Mouse (Mus musculus) thymus, postnatal 0 days (tissue): ENCODE results near the gene Cwc22. TPM values are rescaled to one million over a fixed set of nuclear protein-coding genes. Genes with fewer than 3 reads are reported as not detected.

Experiments
- DNase-seq: peaks from one replicate; pipeline ENCODE4 v3.0.0-alpha.2; 2015; ENCODE audit warnings: low spot score
- polyA plus RNA-seq: library from polyadenylated mRNA; unstranded; fragments of >200 nt; fragmentation: Nextera tagmentation; extraction: Ambion mirVana; gene quantifications from 2 replicates; pipeline ENCODE4 v1.2.1, GENCODE M21; 2015

Cwc22 gene
- polyA plus RNA-seq, result 25.8 and 27.9 TPM in 2 replicates

DNA sequence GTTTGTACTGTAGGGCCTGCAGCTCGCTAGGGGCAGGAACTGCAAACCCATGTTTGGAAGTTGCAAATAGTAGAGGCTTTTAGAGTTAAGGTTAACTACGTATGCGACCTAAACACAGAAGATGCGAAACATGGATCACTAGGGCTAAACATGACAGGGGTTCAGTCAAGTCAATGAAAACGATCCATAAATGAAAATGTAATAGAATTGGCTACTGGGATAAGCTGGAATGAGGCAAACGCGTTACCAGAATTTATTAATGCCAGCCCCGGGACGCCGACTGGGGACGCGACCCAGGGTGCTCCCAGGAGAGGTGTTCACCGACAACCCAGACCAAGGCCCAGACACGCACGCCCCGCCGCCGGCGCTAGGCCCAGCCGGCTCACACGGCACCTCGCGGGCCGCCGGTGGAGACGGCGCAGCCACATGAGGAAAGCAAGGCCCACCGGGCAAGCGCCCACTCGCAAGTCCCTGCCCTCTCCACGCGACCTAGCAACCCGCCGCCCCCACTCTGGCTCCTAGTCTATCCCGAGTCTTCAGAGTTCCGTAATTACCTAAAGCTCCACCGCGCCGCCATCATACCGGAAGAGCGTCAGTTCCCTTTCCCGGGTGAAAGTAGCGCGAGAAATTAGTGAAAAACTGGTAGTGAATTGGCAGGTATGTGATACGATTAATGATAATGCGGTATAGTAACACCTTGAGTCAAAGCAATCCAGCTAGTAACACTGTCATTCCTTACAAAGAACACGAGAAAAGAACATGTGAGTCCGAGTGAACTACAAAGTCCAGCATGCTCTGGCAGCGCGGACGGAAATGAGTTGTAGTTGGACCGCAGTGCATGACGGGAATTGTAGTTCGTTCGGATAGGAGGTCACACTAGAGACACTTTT, at the start of gene Cwc22:
Gene Cwc22 (minus strand): TSS at position 780 of the 890 bp plus-strand sequence.
- DNase-seq, result peak; percentile 94

DNA sequence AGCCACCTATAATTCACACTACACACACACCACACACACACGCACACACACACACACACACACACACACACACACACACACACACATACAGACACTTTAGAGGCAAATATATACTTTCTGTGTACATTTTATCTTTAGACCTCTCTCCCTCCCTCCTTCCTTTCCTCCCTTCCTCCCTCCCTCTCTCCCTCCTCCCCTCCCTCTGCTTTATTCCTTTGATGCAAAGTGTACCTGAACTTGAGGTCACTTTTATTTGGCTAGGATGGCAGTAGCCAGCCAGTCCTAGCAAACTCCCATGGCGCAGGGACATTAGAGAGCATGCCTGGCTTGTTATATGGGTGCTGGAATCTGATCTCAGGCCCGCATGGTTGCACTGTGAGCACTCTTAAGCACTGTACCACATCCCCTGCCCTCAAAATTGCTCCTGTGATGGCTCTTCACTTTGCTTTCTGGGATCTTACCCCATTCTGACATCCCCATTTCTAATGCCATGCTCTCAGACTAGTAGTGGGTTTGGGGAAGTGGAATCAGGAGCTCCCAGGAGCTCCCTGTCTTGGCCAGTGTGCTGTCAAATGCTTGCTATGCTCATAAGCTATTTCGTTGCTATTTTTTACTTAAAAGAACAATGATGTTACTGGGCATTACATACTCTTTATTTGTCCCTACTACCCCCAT, 47.7 kb upstream of the Cwc22 start:
- DNase-seq, result no peak

DNA sequence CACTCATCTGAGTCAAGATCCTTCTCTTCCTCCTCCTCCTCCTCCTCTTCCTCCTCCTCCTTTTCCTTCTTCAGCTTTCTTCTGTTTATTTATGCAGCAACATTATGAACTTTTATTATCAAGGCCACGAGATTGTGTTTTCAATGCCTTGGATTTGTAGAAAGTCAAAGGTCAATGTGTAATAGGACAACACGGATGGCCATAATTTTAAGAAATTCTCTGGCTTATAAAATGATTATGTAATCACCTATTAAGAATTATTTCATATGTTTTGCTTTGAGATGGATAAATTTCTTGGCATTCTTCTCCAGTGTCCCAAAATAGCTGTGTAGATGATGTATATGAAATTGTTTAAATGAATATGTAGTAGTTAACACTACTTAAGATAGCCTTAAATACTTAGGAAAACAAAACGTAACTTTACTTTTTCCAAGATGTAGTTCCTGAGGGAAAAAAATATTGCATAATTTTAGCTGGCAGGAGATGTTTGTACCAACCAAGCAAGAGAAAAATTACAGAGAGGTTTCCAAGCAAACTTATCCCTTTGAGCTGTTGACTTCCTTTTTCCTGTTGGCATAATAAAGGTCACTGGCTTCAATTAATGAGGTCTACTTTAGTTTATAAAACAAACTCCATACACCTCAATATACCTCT, 46.9 kb upstream of the Cwc22 start:
- DNase-seq, result no peak

DNA sequence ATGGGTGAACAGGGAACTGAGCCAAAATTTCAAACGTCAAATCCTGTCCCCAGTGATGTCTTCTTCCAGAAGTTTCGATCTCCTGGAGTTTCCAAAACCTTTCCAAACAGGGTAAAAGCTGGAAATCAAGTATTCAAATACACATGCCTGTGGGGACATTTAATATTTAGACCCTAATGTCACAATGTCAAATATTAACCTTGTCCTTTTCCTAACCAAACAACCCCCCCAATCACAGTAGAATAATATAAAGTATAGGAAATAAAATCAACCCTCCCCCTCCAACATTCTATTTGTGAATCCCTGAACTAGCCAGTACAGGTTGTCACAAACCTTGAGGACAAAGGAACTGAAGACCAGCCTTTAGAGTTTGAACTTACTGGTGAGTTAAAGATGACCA, 44.6 kb upstream of the Cwc22 start:
- no peak for DNase-seq

DNA sequence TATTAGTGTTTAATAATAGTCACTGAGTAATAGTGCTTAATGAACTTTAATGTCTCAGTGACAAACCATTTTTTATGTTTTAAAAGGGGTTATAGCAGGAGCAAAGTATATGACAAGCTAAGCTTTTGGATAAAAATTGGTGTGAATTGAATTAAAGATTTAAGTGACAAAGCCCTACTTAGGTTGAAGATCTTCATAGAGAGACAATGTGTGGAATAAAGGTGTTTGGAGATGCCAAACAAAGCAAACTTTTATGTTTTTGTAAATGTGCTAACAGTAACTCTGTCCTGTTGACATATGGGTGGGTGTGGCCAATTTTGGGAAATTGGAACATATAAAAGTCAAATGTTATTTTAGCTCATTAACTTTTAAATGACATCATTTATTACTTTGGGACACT, 43.9 kb upstream of the Cwc22 start:
- DNase-seq, result no peak

DNA sequence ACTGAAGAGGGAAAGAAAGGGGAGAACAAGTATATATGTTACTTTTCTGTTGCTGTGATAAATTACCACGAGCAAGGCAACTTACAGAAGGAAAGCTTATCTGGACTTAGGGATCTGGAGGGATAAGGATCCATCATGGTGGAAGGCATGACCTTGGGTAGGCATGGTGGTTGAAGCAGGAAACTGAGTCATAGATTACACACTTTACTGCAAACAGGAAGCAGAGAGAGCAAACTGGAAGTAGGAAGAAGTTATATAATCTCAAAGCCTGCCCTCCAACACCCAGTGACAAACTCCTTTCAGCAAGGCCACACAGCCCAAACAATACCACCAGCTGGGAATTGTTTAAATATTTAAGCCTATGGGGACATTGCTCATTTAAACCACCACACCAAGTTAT, 43.2 kb upstream of the Cwc22 start:
- no peak for DNase-seq

DNA sequence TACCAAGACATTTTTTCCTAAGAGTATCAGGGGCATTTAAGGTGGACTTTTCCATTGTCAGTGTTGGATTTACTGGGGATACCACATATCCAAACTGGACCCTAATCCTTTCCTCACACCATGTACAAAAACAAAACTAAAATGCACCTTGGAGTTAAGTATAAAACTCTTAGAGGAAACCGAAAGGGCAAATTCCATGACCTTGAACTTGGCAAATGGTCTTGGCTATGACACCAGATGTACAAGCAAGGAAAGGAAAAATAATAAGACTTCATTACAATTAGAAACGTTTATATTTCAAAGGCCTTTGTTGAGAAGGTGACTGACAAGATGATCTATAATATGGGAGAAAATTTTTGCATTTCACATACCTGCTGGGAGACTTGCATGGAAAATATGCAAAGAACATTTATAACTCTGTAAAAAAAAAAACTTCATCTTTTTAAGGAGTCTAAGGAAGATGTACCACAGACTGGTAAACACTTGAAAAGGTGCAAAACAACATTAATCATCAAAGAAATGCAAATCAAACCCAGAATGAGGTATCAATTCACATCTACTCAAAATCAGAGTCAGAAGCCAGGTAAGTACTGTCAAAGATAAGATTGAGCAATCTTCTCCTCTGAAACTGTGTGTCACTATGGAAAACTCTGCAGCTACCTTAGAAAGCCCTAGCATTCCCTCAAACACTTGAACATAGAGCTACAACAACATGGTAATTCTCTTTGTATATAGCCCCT, 40.0 kb upstream of the Cwc22 start:
- DNase-seq, result no peak

DNA sequence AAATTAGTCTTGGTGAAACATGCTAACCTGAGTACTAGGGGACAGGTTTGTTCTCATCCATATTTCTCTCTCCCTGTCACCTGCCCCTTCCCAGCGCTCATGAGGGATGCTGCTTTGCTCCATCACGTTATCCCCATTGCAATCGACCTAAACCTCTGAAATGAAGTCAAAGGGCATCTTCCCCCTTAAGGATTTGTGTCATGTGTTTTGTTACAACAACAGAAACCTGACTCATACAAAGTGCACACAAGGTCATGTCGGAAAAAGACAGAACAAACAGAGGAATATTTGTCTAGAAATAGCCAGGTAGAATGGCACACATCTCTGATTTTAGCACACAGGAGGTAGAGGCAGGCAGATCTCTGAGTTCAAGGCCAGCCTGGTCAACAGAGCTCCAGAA, 38.0 kb upstream of the Cwc22 start:
- DNase-seq, result no peak

DNA sequence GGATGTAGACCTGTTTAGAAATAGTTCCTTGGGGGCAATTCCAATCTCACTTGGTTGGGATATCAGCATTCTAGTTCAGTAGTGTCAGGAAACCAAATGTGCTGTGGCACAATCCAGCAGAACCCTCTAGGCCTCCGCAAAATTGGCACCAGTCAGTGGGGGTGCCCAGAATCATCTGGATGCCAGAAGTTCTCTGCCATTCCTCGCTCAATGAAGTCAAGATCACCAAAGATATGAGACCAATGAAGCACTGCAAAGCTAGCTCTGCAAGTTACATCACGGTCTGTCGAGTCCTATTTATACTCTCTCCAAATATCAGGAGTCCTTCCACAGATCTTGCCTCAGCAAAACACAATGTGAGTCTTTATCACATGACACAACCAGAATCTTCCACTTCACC, 35.7 kb upstream of the Cwc22 start:
- DNase-seq, result no peak

DNA sequence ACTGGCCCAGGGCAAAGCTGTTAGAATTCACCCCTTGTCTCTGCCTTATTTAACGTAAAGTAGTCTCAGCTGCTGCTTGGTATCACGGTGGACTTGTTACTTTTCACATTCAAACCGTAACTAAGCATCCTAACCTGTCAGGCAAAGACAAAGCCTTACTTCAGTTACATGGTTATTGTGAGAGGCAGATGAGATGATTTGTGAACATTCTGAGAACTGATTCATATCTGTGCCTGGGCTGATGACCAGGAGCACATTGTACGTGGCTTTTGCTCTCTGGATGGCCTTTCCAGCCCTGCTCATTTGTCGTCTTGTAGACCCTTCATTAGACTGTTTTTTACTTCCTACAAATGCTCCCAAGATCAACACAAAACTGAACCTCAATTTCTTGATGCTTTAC, 34.5 kb upstream of the Cwc22 start:
- no peak for DNase-seq

DNA sequence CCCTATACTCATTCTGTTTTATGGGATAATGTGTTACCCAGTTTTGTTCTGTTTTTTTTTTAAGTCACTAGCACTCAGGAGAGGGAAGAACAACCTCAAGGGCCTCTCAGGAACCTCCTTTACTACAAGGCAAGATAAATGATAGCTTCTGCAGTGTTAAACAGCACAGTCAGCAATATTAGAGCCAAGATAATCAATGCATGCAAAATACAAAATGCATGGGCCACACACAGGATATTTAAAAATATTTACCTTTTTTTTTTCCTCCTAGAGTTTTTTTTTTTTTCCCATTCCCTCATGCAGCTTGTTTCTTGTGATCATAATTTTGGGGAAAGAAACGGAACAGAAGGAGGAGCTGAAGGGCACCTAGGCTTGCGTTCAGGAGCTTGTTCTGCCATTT, 33.3 kb upstream of the Cwc22 start:
- no peak for DNase-seq

DNA sequence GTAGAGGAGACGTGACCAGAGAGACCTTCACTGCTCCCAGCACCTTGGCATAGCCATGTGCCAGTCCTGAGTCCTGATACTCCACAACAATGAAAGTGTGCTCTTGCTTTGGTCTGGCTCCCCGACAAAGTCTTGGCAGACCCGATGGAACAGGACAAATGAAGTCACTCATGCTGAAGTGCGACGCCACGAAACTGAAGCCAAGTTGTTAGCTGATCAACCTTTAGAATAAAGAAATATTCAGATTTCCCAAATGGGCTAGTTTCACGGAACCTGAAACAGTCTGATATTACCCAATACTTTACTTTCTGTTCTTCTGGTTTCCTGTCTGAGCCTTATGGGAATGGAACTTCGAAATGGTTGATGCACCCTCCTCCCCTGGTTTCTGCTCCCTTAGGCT, 32.9 kb upstream of the Cwc22 start:
- no peak for DNase-seq

DNA sequence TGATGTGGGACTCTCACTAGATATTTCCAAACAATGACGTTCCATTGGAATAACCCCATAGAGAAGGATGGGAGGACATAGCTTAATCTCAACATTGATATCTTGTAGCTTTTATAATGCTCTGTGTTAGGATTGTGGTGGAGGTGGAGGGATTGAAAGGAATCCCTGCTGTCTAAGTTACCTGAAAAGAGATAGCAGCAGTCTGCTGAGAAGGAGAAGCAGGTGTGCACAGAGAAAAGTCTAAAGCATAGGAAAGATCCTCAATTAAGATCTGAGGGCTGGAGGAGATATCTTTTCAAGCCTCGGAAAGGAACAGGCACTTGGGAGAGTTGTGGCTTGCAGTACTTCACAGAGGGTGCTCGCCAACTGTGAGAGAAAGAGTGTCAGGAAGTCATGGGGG, 32.1 kb upstream of the Cwc22 start:
- DNase-seq, result no peak

DNA sequence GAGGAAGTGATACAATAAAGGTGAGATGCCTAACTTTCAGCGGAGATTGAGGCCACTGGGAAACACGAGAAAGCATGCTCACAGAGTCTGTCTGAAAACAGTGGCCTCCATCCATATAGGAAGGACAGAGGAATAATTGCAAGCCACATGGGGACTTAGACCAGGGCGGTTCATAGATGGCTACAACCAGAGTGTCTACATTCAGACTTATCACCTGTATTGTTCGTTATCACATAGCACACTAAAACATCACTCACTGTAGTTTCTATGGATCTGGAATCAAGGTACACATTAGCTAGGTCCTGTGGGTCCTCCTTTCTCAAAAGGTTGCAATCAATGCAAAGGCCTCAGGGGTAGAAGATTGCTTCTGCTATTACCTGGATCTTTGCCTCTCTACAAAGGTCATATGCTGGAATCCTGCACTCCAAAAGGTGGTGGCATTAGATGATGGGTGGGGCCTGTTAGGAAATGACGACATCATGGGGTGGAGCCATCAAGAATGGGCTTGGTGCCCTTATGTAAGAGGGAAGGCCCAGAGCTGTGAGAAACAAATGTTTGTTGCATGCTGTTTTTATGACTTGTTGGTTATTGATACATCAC, 30.2 kb upstream of the Cwc22 start:
- no peak for DNase-seq

DNA sequence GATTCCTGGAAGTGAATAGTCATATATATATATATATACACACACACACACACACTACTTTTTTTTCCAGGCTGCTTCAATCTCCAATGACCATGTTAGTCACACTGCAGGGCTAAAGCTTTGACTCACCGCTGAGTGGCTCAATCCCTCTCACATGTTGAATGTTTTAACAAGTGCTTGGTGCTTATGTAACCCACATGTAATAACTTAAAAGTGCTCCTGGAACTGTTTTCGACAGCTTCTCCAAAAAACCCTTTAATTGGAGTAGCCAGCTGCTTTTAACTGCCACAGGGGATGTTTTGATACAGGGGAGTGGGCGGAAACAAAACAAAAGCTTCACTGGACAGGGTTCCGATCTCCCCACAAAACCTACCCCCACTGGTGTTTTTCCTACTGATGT, 29.4 kb upstream of the Cwc22 start:
- no peak for DNase-seq

DNA sequence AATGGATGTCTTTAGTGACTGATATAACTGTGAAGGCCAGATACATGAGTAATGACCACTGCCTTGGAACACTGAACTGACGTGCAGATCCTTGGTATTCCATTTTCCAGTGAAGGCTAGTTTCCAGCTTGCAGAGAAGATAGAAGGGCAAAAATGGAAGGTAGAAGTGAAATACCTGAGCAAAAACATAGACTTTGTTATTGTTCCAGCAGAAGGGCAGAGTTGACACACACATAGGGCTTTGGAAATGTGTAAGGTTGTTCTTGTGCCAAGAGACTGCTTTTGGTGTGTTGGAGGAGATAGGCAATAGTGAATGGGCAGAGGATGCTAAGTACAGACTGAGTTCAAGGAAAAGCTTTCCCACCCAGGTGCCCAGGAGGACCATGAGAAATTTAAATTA, 28.8 kb upstream of the Cwc22 start:
- DNase-seq, result no peak

DNA sequence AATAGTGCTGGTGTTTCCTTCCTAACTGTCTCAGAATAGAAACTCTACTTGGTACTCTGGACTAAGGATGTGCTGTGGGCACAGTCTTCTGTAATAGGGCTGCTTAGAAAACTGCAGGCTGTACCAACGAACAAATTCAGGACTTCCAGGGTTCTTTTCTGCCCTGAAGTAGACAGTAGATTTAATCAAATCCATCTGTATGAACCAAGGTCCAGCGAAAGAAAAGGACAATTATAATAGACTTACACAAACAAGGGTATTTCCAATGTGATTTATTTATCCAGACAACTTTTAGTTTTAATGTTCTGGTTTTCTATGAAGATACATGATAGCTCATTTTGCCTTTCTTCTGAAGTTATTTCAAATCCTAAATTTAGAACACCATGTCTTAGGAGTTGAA, 28.2 kb upstream of the Cwc22 start:
- DNase-seq, result no peak

DNA sequence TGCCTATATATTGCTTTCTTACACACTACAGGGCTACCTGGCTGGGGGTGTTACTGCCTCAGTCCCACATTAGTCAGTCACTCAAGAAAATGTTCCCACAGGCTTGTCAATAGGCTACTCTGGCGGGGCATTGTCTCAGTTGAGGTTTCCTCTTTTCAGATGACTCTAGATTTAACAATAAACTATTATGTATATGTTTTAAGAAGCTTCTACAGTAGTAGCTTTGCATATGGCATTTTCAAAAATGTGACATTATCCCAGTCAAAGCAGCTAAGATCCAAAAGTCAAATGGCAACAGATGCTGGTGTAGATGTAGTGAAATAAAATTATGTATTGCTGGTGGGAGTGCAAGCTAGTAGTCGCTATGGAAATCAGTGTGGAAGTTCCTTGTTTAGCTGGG, 27.1 kb upstream of the Cwc22 start:
- no peak for DNase-seq

DNA sequence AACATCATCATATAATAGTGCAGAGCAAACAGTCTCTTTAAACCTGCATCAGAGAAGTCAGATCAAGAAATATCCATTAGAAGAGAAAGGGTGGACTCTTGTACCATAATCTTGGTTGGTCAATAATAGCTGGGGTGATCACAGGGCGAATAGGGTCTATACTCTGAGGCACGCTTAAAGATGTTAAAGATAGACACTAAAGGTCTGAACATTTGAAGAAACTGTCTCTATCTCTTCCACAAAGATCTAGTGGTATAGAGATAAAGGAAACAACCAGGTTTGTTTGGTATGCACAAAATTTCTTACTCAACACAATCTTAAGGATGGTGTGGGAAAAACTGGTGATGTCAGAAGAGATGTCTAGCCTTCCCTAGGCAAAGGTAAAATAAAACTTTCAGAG, 26.4 kb upstream of the Cwc22 start:
- no peak for DNase-seq

DNA sequence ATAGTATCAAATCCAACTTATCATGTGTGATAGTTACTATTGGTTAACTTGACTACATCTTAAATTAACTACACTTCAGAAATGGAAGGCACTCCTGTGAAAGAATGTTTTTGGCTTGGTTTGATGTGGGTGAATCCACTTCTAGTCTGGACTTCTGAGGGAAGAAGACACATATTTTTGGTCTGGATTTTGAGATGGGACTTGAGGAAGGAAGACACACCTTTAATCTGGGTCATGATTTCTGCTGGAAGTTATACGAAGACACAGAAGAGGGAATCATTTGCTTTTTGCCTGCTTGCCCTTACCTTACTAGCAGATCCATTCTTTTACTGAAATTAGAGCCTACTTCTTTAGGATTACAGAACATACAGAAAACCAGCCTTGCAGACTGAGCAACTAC, 25.7 kb upstream of the Cwc22 start:
- DNase-seq, result no peak

DNA sequence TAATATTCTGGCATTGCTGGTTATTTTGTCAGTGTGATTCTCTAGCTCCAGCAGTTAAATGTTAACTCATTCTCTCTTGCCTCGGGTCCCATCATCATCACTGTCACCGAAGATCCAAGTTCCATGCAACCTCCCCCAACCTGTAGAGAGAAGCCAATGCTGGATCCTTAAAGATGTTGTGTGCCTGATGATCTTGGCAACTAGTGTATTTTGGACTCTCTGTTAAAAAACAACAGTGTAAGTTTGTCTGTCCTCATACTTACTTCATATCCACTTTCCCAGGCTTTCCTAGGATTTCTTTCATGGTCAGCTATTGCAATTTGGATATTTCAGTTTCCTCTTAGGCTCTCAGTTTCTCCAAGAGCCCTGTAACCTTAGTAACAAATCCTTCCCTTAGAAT, 25.2 kb upstream of the Cwc22 start:
- no peak for DNase-seq
